In genomic region chr4:128817011-128817410, GRCm38 (mm10) we compare ENCODE assay signal across 23 mouse cellular contexts. TPM values are rescaled to one million over a fixed set of nuclear protein-coding genes. Genes with fewer than 3 reads are reported as not detected.
DNase-seq lines count a peak whose midpoint lies in the region; ATAC-seq lines count a peak whose summit lies in the region.
"Had no signal": no experiment of that assay in that cellular context is flagged by ENCODE, and none has a peak within 500 bp of the region (broad histone marks: within the 10 kb centered on the region; RNA-seq: fewer than 3 reads in every experiment).

No protein-coding gene starts in this region.

- H3K36me3 ChIP-seq in hindbrain, embryonic 15.5 days = no peaks in the 10 kb centered on the region
- H3K36me3 ChIP-seq in hindbrain, embryonic 16.5 days (ENCODE audit: control insufficient read depth, insufficient read depth, low read length) = no peaks in the 10 kb centered on the region
- no peaks in the 10 kb centered on the region for H3K36me3 ChIP-seq in limb, embryonic 11.5 days (ENCODE audit: control insufficient read depth, insufficient read depth, low read length)
- no peaks in the 10 kb centered on the region for H3K36me3 ChIP-seq in limb, embryonic 10.5 days
- H3K36me3 ChIP-seq: embryonic facial prominence, embryonic 10.5 days; embryonic facial prominence, embryonic 12.5 days; forebrain, embryonic 12.5 days; G1E had no signal

- no peak for ATAC-seq in hindbrain, embryonic 15.5 days (ENCODE audit: low FRiP score, low read depth)
- no peak for ATAC-seq in hindbrain, embryonic 16.5 days
- no peak for ATAC-seq in limb, embryonic 11.5 days (ENCODE audit: insufficient number of reproducible peaks, low FRiP score, low TSS enrichment, low read depth)
- no peak for ATAC-seq in CD4-positive, CD25-positive, alpha-beta regulatory T cell, adult 4 months
- ATAC-seq: activated CD4-positive, CD25-positive, alpha-beta regulatory T cell, adult 4 months; forebrain, embryonic 14.5 days; forebrain, postnatal 0 days; Patski had no signal

- H3K9ac ChIP-seq in hindbrain, embryonic 15.5 days = no peak overlapping the region
- H3K9ac ChIP-seq in hindbrain, embryonic 16.5 days (ENCODE audit: low read depth, low read length) = no peak overlapping the region
- H3K9ac ChIP-seq in limb, embryonic 11.5 days (ENCODE audit: low read length) = no peak overlapping the region
- H3K9ac ChIP-seq: embryonic facial prominence, embryonic 12.5 days; forebrain, embryonic 12.5 days; forebrain, postnatal 0 days had no signal

- 74% methylated on average over 7 of the region's 7 CpGs for WGBS in hindbrain, embryonic 15.5 days
- 68% methylated on average over 7 of the region's 7 CpGs for WGBS in hindbrain, embryonic 16.5 days
- 53% methylated on average over 7 of the region's 7 CpGs for WGBS in limb, embryonic 11.5 days
- WGBS in limb, embryonic 10.5 days = 59% methylated on average over 7 of the region's 7 CpGs

- peaks cover 6% of the 10 kb centered on the region for H3K4me1 ChIP-seq in hindbrain, embryonic 15.5 days (replicated peaks)
- peaks cover 3% of the 10 kb centered on the region for H3K4me1 ChIP-seq in hindbrain, embryonic 16.5 days (ENCODE audit: control insufficient read depth, insufficient read depth, low read depth, low read length)
- peaks cover 1% of the 10 kb centered on the region for H3K4me1 ChIP-seq in limb, embryonic 11.5 days (ENCODE audit: control insufficient read depth, insufficient read depth, low read length)
- H3K4me1 ChIP-seq in limb, embryonic 10.5 days = peaks cover 26% of the 10 kb centered on the region

- H3K9me3 ChIP-seq in hindbrain, embryonic 15.5 days = no peaks in the 10 kb centered on the region
- no peaks in the 10 kb centered on the region for H3K9me3 ChIP-seq in hindbrain, embryonic 16.5 days (ENCODE audit: control insufficient read depth, low read length)
- H3K9me3 ChIP-seq in limb, embryonic 11.5 days (ENCODE audit: control insufficient read depth, low read length) = no peaks in the 10 kb centered on the region
- H3K9me3 ChIP-seq in limb, embryonic 10.5 days (replicated peaks) = no peaks in the 10 kb centered on the region
- H3K9me3 ChIP-seq: embryonic facial prominence, embryonic 10.5 days; embryonic facial prominence, embryonic 12.5 days; forebrain, embryonic 12.5 days; G1E had no signal

- H3K27me3 ChIP-seq in hindbrain, embryonic 15.5 days = no peaks in the 10 kb centered on the region
- no peaks in the 10 kb centered on the region for H3K27me3 ChIP-seq in hindbrain, embryonic 16.5 days (replicated peaks; ENCODE audit: control insufficient read depth, insufficient read depth, low read length)
- no peaks in the 10 kb centered on the region for H3K27me3 ChIP-seq in limb, embryonic 11.5 days (ENCODE audit: control insufficient read depth, insufficient read depth, low read length)
- H3K27me3 ChIP-seq in limb, embryonic 10.5 days (ENCODE audit: low read depth, poor library complexity, severe bottlenecking) = no peaks in the 10 kb centered on the region
- H3K27me3 ChIP-seq: CH12.LX; embryonic facial prominence, embryonic 12.5 days; forebrain, embryonic 12.5 days; Patski had no signal

- no peak overlapping the region for H3K4me2 ChIP-seq in hindbrain, embryonic 15.5 days
- no peak overlapping the region for H3K4me2 ChIP-seq in hindbrain, embryonic 16.5 days (ENCODE audit: low read length)
- H3K4me2 ChIP-seq in limb, embryonic 11.5 days (ENCODE audit: low read depth, severe bottlenecking) = no peak overlapping the region
- H3K4me2 ChIP-seq: forebrain, embryonic 12.5 days had no signal

- H3K27ac ChIP-seq in hindbrain, embryonic 15.5 days (replicated peaks) = peak overlapping the region; percentile 30; the same call in 1 of the 2 replicates
- H3K27ac ChIP-seq in hindbrain, embryonic 16.5 days (ENCODE audit: low read depth, low read length) = no peak overlapping the region; the same call in 1 of the 2 replicates
- H3K27ac ChIP-seq in limb, embryonic 11.5 days (replicated peaks; ENCODE audit: low read depth, low read length) = 0 out of 2 replicates have a peak overlapping the region, but pooled peaks have one; percentile 0
- H3K27ac ChIP-seq in limb, embryonic 10.5 days = no peak overlapping the region
- H3K27ac ChIP-seq: embryonic facial prominence, embryonic 10.5 days; embryonic facial prominence, embryonic 12.5 days; forebrain, embryonic 12.5 days had no signal

- DNase-seq in limb, embryonic 11.5 days (ENCODE audit: low spot score) = no peak
- DNase-seq in limb, embryonic 10.5 days (ENCODE audit: low spot score) = no peak
- peak; percentile 70 for DNase-seq in yolk sac, embryonic 10.5 days (ENCODE audit: low spot score)
- DNase-seq: adrenal gland, adult 8-10 months; adrenal gland, postnatal 14 days; adrenal gland, postnatal 36 days; cerebellum, adult 11-12 months; cerebellum, adult 2 months; cerebellum, adult 9-10 months; cerebellum, postnatal 10 days; cerebellum, postnatal 25 days; forebrain, postnatal 0 days had no signal

- no peak overlapping the region for H3K4me3 ChIP-seq in hindbrain, embryonic 15.5 days
- no peak overlapping the region for H3K4me3 ChIP-seq in hindbrain, embryonic 16.5 days (ENCODE audit: low read length)
- no peak overlapping the region for H3K4me3 ChIP-seq in limb, embryonic 11.5 days (ENCODE audit: low read depth, low read length)
- no peak overlapping the region for H3K4me3 ChIP-seq in limb, embryonic 10.5 days
- H3K4me3 ChIP-seq: embryonic facial prominence, embryonic 10.5 days; embryonic facial prominence, embryonic 12.5 days; forebrain, embryonic 12.5 days had no signal

RNA-seq across cellular contexts. Expression of gene Zfp362, which starts 11.2 kb away (rescaled TPM):
- polyA plus RNA-seq in hindbrain, embryonic 15.5 days (2015; fragmentation: Nextera tagmentation; extraction: Ambion mirVana) = 33.6 and 36.7 TPM in 2 replicates
- 29.8 and 33.2 TPM in 2 replicates for polyA plus RNA-seq in hindbrain, embryonic 16.5 days (2015; fragmentation: Nextera tagmentation; extraction: Ambion mirVana)
- 44.7 TPM in 2 replicates for polyA plus RNA-seq in limb, embryonic 11.5 days (2014; fragmentation: Nextera tagmentation; extraction: Ambion mirVana)
- 41.4 and 48.6 TPM in 2 replicates for polyA plus RNA-seq in limb, embryonic 10.5 days (2016; fragmentation: Nextera tagmentation; extraction: Ambion mirVana)
- polyA plus RNA-seq in CD4-positive, CD25-positive, alpha-beta regulatory T cell, adult 4 months (2017; shearing (Covaris generic)) = 1 to 10 TPM; 8.3 to 8.4 TPM

Comparison
In these comparisons a context has a peak if more than half of its experiments do, and no peak if none do; other contexts are left out.
1. H3K27ac ChIP-seq: peak in hindbrain, embryonic 15.5 days (single experiment) and limb, embryonic 11.5 days (single experiment); none in hindbrain, embryonic 16.5 days (single experiment) and limb, embryonic 10.5 days (single experiment).